Mouse (Mus musculus) kidney, embryonic 15.5 days (tissue): ENCODE measurements at regions not wholly inside any gene's neighbourhood (a gene's known extent, or its start where the extent isn't known, plus 50 kb on each side); places are given as distances from the start of the nearest gene placed in this dataset.
"Not testable (repeated sequence)": the region's sequence is repeated elsewhere in the genome, so short reads cannot be mapped to it uniquely, and the experiment has no call there.

Experiments used
- ATAC-seq: fragments of 200-750 bp; cut with Nextera tagmentation; replicated peaks from 2 replicates; pipeline ENCODE4 v1.8.0; 2017; ENCODE audit warnings: moderate TSS enrichment; ENCODE audit not compliant: low FRiP score
- H3K27ac ChIP-seq: fragments of 300-500 bp; sonication (generic); 2 replicates; pipeline ENCODE4 v1.5.1; 2015; ENCODE audit warnings: mild to moderate bottlenecking, inconsistent platforms
- H3K27me3 ChIP-seq: fragments of 300-500 bp; sonication (generic); 2 replicates; pipeline ENCODE4 v1.6.1; 2015; ENCODE audit warnings: inconsistent platforms
- H3K36me3 ChIP-seq: fragments of 300-500 bp; sonication (generic); 2 replicates; pipeline ENCODE4 v1.6.1; 2015; ENCODE audit warnings: inconsistent platforms
- H3K4me1 ChIP-seq: fragments of 300-500 bp; sonication (generic); 2 replicates; pipeline ENCODE4 v1.6.1; 2015; ENCODE audit warnings: inconsistent platforms
- H3K4me2 ChIP-seq: fragments of 300-500 bp; sonication (generic); 2 replicates; pipeline ENCODE4 v1.6.1; 2015; ENCODE audit warnings: moderate library complexity, mild to moderate bottlenecking, inconsistent platforms
- H3K4me3 ChIP-seq: fragments of 300-500 bp; sonication (generic); replicated peaks from 2 replicates; pipeline ENCODE4 v1.5.1; 2015; ENCODE audit warnings: mild to moderate bottlenecking, inconsistent platforms
- H3K9ac ChIP-seq: fragments of 300-500 bp; sonication (generic); 2 replicates; pipeline ENCODE4 v1.6.1; 2015; ENCODE audit warnings: mild to moderate bottlenecking, inconsistent platforms
- H3K9me3 ChIP-seq: fragments of 300-500 bp; sonication (generic); replicated peaks from 2 replicates; pipeline ENCODE4 v1.6.1; 2016; ENCODE audit warnings: inconsistent platforms
- WGBS: fragments of 180-500 bp; shearing (Covaris S2); methylation state at CpG from one replicate; pipeline ENCODE4 v1.1.7; 2015; ENCODE audit warnings: mixed read lengths; 5-methylcytosine and 5-hydroxymethylcytosine counted together

DNA sequence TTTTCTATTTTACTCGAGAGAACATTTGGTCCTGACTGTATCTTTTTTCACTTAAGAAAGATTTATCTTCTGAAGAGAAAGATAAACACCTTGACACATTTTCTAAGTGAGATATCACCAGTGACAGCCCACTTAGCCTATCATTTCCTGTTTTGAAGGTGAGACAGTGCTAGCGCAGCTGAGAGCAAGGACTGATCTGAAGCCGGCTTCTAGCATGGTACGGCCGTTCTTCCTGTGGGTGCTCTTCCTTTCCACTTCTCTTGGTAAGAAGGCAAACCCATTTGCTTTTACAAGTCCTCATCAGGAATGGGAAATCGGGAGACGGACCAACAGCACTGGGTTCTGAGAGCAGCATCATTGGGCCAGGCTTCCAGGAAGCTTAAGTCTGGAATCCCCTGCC, 293.1 kb downstream of the Dad1 start:
- H3K4me3 ChIP-seq, result no peak overlapping the region
- ATAC-seq, result no peak

GRCm38 (mm10) chr14:53935791-53936231, 318.1 kb downstream of the Dad1 start:
- not testable (repeated sequence) for H3K4me2 ChIP-seq, ATAC-seq, H3K27me3 ChIP-seq, H3K4me1 ChIP-seq, H3K27ac ChIP-seq, H3K4me3 ChIP-seq, H3K36me3 ChIP-seq, H3K9me3 ChIP-seq, H3K9ac ChIP-seq
- WGBS, result 96% methylated on average over 29 of the region's 29 CpGs

More for the DNA sequence above, 293.1 kb downstream of the Dad1 start:
- H3K9me3 ChIP-seq, result no peaks in the 10 kb centered on the region
- no peaks in the 10 kb centered on the region for H3K36me3 ChIP-seq
- 53% methylated on average over 7 of the region's 7 CpGs for WGBS
- no peak overlapping the region for H3K27ac ChIP-seq
- no peak overlapping the region for H3K4me2 ChIP-seq
- H3K27me3 ChIP-seq, result no peaks in the 10 kb centered on the region
- no peaks in the 10 kb centered on the region for H3K4me1 ChIP-seq
- no peak overlapping the region for H3K9ac ChIP-seq

GRCm38 (mm10) chr14:53935336-53935735, 318.6 kb downstream of the Dad1 start:
- H3K4me3 ChIP-seq, H3K9me3 ChIP-seq, H3K36me3 ChIP-seq, H3K27ac ChIP-seq, H3K9ac ChIP-seq, ATAC-seq, H3K27me3 ChIP-seq, H3K4me2 ChIP-seq, H3K4me1 ChIP-seq: not testable (repeated sequence)
- WGBS, result 97% methylated on average over 7 of the region's 13 CpGs

DNA sequence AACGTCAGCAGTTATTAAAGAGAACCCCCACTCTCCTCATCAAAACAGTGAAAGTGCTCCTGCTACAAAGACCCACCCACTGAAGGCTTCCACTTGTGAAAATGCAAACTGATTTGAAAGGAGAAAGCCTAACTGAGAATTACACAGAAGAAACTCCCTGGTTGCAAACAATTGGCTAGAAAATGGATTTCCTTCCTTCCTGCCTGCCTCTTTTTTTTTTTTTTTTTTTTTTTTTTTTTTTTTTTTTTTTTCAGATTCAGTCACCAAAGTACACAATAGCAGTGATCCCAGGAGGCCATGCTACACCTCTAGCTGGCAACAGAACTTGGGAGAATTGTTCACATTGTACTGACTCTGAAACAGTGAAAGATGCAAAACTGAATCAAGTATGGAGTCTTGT, 343.0 kb downstream of the Dad1 start:
- H3K4me2 ChIP-seq, result no peak overlapping the region
- no peaks in the 10 kb centered on the region for H3K27me3 ChIP-seq
- no peak overlapping the region for H3K9ac ChIP-seq
- WGBS, result 52% methylated on average over 1 of the region's 1 CpGs
- H3K4me1 ChIP-seq, result no peaks in the 10 kb centered on the region
- H3K27ac ChIP-seq, result no peak overlapping the region
- H3K4me3 ChIP-seq, result no peak overlapping the region
- no peak for ATAC-seq
- H3K9me3 ChIP-seq, result no peaks in the 10 kb centered on the region
- H3K36me3 ChIP-seq, result no peaks in the 10 kb centered on the region

GRCm38 (mm10) chr14:53904578-53904977, 349.3 kb downstream of the Dad1 start:
- Histone ChIP-seq H3K4me2 (no peak overlapping the region), H3K27ac (no peak overlapping the region), H3K9ac (no peak overlapping the region), H3K4me1 (no peaks in the 10 kb centered on the region), H3K27me3 (no peaks in the 10 kb centered on the region), H3K9me3 (no peaks in the 10 kb centered on the region), H3K4me3 (no peak overlapping the region), H3K36me3 (no peaks in the 10 kb centered on the region)
- ATAC-seq, result no peak
- WGBS, result 75% methylated on average over 3 of the region's 3 CpGs

DNA sequence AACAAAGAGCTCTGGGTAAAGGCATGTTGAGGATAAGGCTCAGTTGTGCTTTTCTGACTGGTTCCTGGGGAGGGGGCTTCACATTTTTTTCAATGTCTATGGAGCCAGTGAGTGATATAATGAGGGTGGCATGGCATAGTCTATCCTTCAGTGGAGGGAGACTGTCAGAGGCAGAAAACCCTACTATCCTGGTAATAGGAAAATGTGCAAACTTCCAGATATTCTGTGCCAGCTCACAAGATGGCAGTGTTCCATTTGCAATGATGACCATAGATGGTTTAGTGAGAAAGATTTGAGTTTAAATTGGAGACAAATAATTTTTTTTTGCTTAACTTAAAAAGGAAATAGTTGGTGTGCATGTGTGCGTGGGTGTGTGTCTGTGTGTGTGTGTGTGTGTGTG, 352.8 kb downstream of the Dad1 start:
- Histone ChIP-seq H3K9me3 (no peaks in the 10 kb centered on the region), H3K9ac (no peak overlapping the region), H3K4me1 (no peaks in the 10 kb centered on the region), H3K4me3 (no peak overlapping the region), H3K4me2 (no peak overlapping the region), H3K27me3 (no peaks in the 10 kb centered on the region), H3K27ac (no peak overlapping the region), H3K36me3 (no peaks in the 10 kb centered on the region)
- WGBS, result 70% methylated on average over 1 of the region's 1 CpGs
- ATAC-seq, result no peak

- no peak overlapping the region for H3K9ac ChIP-seq
- no peaks in the 10 kb centered on the region for H3K9me3 ChIP-seq
- no peak overlapping the region for H3K27ac ChIP-seq
- H3K4me3 ChIP-seq, result no peak overlapping the region
- no peak overlapping the region for H3K4me2 ChIP-seq
- no peaks in the 10 kb centered on the region for H3K27me3 ChIP-seq
- ATAC-seq, result 0 out of 2 replicates have a peak, but pooled peaks have one; percentile 73
- H3K4me1 ChIP-seq, result no peaks in the 10 kb centered on the region
- no peaks in the 10 kb centered on the region for H3K36me3 ChIP-seq
- WGBS, result 8% methylated on average over 3 of the region's 3 CpGs
Observed at GRCm38 (mm10) chr14:53881304-53881703, 372.6 kb downstream of the Dad1 start.

GRCm38 (mm10) chr14:53876581-53876980, 377.3 kb downstream of the Dad1 start:
- ATAC-seq, result no peak
- Histone ChIP-seq H3K4me2 (no peak overlapping the region), H3K4me1 (no peaks in the 10 kb centered on the region), H3K9ac (no peak overlapping the region), H3K27me3 (0 out of 2 replicates have a peak, but pooled peaks cover 3% of the 10 kb centered on the region), H3K9me3 (no peaks in the 10 kb centered on the region), H3K36me3 (no peaks in the 10 kb centered on the region), H3K4me3 (no peak overlapping the region), H3K27ac (no peak overlapping the region)
- 61% methylated on average over 7 of the region's 7 CpGs for WGBS

GRCm38 (mm10) chr14:53875736-53876135, 378.2 kb downstream of the Dad1 start:
- Histone ChIP-seq H3K4me2 (no peak overlapping the region), H3K27me3 (0 out of 2 replicates have a peak, but pooled peaks cover 3% of the 10 kb centered on the region), H3K27ac (no peak overlapping the region), H3K9me3 (no peaks in the 10 kb centered on the region), H3K36me3 (no peaks in the 10 kb centered on the region), H3K4me3 (no peak overlapping the region), H3K4me1 (no peaks in the 10 kb centered on the region), H3K9ac (no peak overlapping the region)
- WGBS, result 60% methylated on average over 6 of the region's 6 CpGs
- no peak for ATAC-seq

DNA sequence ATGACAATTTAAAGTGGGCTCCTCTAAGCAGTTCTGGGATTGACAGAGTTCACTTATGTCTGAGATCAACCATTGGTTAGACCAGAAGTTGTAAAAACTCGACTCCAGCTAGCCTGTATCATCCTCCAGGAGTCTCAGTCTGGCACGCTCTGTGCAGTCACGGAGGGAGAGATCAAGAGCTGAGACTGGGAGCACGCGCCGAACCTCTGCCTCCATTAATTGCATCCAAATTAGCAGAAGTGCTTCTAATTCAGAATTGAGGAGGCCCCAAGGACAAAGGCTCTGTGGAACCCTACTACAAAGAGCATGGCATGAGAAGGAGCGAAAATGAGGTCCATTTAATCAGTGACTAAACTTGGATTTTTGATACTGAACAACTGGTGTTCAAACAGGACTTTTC, 406.9 kb downstream of the Dad1 start:
- no peak overlapping the region for H3K4me3 ChIP-seq
- H3K9ac ChIP-seq, result no peak overlapping the region
- H3K9me3 ChIP-seq, result no peaks in the 10 kb centered on the region
- H3K27ac ChIP-seq, result no peak overlapping the region
- no peak overlapping the region for H3K4me2 ChIP-seq
- no peaks in the 10 kb centered on the region for H3K36me3 ChIP-seq
- ATAC-seq, result no peak
- no peaks in the 10 kb centered on the region for H3K4me1 ChIP-seq
- H3K27me3 ChIP-seq, result no peaks in the 10 kb centered on the region
- WGBS, result 59% methylated on average over 7 of the region's 7 CpGs

GRCm38 (mm10) chr14:53845646-53846045, 408.3 kb downstream of the Dad1 start:
- H3K9me3 ChIP-seq, result no peaks in the 10 kb centered on the region
- no peak overlapping the region for H3K4me2 ChIP-seq
- H3K4me1 ChIP-seq, result no peaks in the 10 kb centered on the region
- WGBS, result 94% methylated on average over 9 of the region's 9 CpGs
- no peaks in the 10 kb centered on the region for H3K27me3 ChIP-seq
- H3K27ac ChIP-seq, result no peak overlapping the region
- no peaks in the 10 kb centered on the region for H3K36me3 ChIP-seq
- no peak overlapping the region for H3K4me3 ChIP-seq
- H3K9ac ChIP-seq, result no peak overlapping the region
- no peak for ATAC-seq

DNA sequence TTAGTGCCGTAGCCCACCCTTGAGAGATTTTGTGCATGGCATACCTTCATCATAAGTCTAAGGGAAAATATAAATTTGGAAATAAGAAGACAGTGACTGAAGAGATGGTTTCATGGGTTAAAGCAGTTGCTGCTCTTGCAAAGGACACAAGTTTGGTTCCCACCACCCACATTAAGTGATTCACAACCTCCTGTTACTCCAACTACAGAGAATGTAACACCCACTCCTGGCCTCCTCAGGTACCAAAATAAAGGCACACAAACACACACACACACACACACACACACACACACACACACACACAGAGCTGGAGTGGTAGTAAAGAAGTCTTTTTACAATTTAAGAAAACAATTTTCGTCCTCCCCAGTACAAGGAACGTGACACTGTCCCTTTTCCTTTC, 421.4 kb downstream of the Dad1 start:
- H3K36me3 ChIP-seq, result no peaks in the 10 kb centered on the region
- no peaks in the 10 kb centered on the region for H3K27me3 ChIP-seq
- H3K9ac ChIP-seq, result no peak overlapping the region
- H3K4me1 ChIP-seq, result no peaks in the 10 kb centered on the region
- H3K27ac ChIP-seq, result no peak overlapping the region
- H3K4me3 ChIP-seq, result no peak overlapping the region
- no peaks in the 10 kb centered on the region for H3K9me3 ChIP-seq
- H3K4me2 ChIP-seq, result no peak overlapping the region
- WGBS, result 65% methylated on average over 3 of the region's 3 CpGs
- ATAC-seq, result no peak

DNA sequence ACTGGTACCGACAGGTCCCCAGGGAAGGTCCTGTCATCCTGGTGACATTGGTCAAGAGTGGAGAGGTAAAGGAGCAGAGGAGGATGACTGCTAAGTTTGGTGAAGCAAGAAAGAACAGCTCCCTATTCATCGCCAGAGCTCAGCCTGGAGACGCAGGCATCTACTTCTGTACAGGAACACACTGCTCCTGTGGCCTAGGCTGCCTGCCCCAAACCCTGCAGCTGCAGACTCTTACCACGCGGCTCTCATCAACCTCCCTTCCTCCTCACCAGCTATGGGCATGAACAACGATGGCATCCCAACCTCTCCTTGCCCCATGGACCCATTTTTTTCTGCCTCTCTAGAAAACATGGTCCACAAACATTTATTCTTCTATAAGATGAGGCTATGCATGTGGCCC, 422.3 kb downstream of the Dad1 start:
- Histone ChIP-seq H3K9ac (no peak overlapping the region), H3K36me3 (no peaks in the 10 kb centered on the region), H3K4me2 (no peak overlapping the region), H3K27ac (no peak overlapping the region), H3K9me3 (no peaks in the 10 kb centered on the region), H3K4me1 (no peaks in the 10 kb centered on the region), H3K4me3 (no peak overlapping the region), H3K27me3 (no peaks in the 10 kb centered on the region)
- no peak for ATAC-seq
- 84% methylated on average over 6 of the region's 6 CpGs for WGBS
